Mouse (Mus musculus) heart, postnatal 0 days (tissue): ENCODE measurements at regions not wholly inside any gene's neighbourhood (a gene's known extent, or its start where the extent isn't known, plus 50 kb on each side); places are given as distances from the start of the nearest gene placed in this dataset.
"Not testable (repeated sequence)": the region's sequence is repeated elsewhere in the genome, so short reads cannot be mapped to it uniquely, and the experiment has no call there.

Experiments
- ATAC-seq: fragments of 200-750 bp; cut with Nextera tagmentation; 2 replicates; pipeline ENCODE4 v1.8.0; 2017; ENCODE audit warnings: low read depth, moderate number of reproducible peaks, moderate library complexity; ENCODE audit not compliant: insufficient read depth
- DNase-seq: peaks from one replicate; pipeline ENCODE4 v3.0.0-alpha.2; 2016; ENCODE audit warnings: low spot score
- H3K27ac ChIP-seq: fragments of 300-500 bp; sonication (generic); 2 replicates; pipeline ENCODE4 v1.5.1; 2014; ENCODE audit warnings: low read depth, mild to moderate bottlenecking
- H3K27me3 ChIP-seq: fragments of 300-500 bp; sonication (generic); 2 replicates; pipeline ENCODE4 v1.6.1; 2014; ENCODE audit warnings: low read length, mixed read lengths; ENCODE audit not compliant: control insufficient read depth, insufficient read depth
- H3K36me3 ChIP-seq: fragments of 300-500 bp; sonication (generic); replicated peaks from 2 replicates; pipeline ENCODE4 v1.6.1; 2014; ENCODE audit warnings: low read length, mixed read lengths; ENCODE audit not compliant: control insufficient read depth, insufficient read depth
- H3K4me1 ChIP-seq: fragments of 300-500 bp; sonication (generic); 2 replicates; pipeline ENCODE4 v1.6.1; 2014; ENCODE audit warnings: antibody characterized with exemption; ENCODE audit not compliant: control insufficient read depth, insufficient read depth
- H3K4me2 ChIP-seq: fragments of 300-500 bp; sonication (generic); 2 replicates; pipeline ENCODE4 v1.6.1; 2014; ENCODE audit warnings: low read depth, mild to moderate bottlenecking, low read length, moderate library complexity
- H3K4me3 ChIP-seq: fragments of 300-500 bp; sonication (generic); 2 replicates; pipeline ENCODE4 v1.5.1; 2014; ENCODE audit warnings: low read depth, low read length
- H3K9ac ChIP-seq: fragments of 300-500 bp; sonication (generic); replicated peaks from 2 replicates; pipeline ENCODE4 v1.6.1; 2014; ENCODE audit warnings: low read depth, low read length, mixed read lengths
- H3K9me3 ChIP-seq: fragments of 300-500 bp; sonication (generic); replicated peaks from 2 replicates; pipeline ENCODE4 v1.6.1; 2016; ENCODE audit warnings: low read length; ENCODE audit not compliant: control insufficient read depth
- CTCF ChIP-seq: IDR thresholded peaks from 2 replicates; pipeline ENCODE4 v1.5.1; 2016; ENCODE audit warnings: antibody characterized with exemption, control low read depth, low read depth
- EP300 ChIP-seq: IDR thresholded peaks from 2 replicates; pipeline ENCODE4 v1.6.1; 2016; ENCODE audit warnings: antibody characterized with exemption, low read depth
- WGBS: fragments of 180-500 bp; shearing (Covaris S2); extraction: QIAGEN DNeasy Blood & Tissue Kit; methylation state at CpG from one replicate; pipeline ENCODE4 v1.1.7; 2014; 5-methylcytosine and 5-hydroxymethylcytosine counted together

GRCm38 (mm10) chr4:110093040-110093820 is 115.4 kb downstream of the Dmrta2 start:
- no peak overlapping the region for H3K9ac ChIP-seq
- ATAC-seq (no peak), DNase-seq (no peak)
- H3K4me3 ChIP-seq = no peak overlapping the region
- no peak overlapping the region for H3K27ac ChIP-seq
- H3K4me2 ChIP-seq = no peak overlapping the region
- WGBS = 84% methylated on average over 6 of the region's 6 CpGs
- H3K9me3 ChIP-seq = no peaks in the 10 kb centered on the region
- H3K4me1 ChIP-seq = no peaks in the 10 kb centered on the region
- TF ChIP-seq CTCF = no peak
- TF ChIP-seq EP300 = no peak
- H3K27me3 ChIP-seq = no peaks in the 10 kb centered on the region
- no peaks in the 10 kb centered on the region for H3K36me3 ChIP-seq

GRCm38 (mm10) chr4:110094541-110094940 is 116.7 kb downstream of the Dmrta2 start:
- Histone ChIP-seq H3K27ac (no peak overlapping the region), H3K4me3 (no peak overlapping the region), H3K4me1 (no peaks in the 10 kb centered on the region), H3K36me3 (no peaks in the 10 kb centered on the region), H3K9ac (no peak overlapping the region), H3K9me3 (no peaks in the 10 kb centered on the region), H3K4me2 (no peak overlapping the region), H3K27me3 (no peaks in the 10 kb centered on the region)
- no peak for ATAC-seq
- no peak for TF ChIP-seq EP300
- TF ChIP-seq CTCF = no peak
- WGBS = 69% methylated on average over 1 of the region's 1 CpGs
- DNase-seq = no peak

DNA sequence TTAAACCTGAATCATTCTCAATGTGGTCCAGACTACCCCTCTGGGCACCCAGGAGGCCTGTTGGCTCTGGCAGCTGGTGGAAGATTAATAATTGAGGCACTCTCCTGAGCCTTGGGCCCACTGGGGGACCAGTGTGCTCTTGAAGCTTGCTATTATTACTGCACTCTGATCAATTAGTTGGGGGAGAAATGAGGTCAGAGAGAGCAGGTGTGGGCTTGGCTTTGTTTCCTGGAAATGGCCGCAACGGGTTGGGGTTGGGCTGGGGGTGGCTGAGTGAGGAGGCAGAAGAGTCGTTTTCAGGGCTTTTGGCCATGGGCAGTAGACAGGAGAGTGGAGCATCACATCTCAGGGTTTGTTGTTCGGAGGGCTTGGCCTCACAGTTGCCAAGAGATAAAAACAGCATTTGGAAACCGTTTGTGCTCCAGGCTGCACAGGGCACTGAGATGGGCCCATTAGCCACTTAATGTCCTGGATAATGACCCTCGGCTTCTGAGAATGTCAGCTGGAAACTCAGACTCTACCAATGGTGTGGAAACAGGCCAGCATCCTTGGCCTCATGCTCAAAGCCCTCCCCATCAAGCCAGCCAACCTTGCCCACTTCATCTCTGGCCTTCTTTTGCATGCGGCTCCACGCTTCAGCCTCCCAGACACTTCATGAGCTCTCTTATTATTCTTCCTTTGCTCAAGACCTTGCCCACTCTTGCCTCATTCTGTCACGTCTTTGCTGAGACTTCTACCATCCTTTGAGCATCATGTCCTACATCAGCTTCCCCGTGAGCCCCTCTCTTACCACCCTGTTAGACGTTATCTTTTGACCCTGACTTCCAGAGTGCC is 118.1 kb downstream of the Dmrta2 start:
- H3K27me3 ChIP-seq = no peaks in the 10 kb centered on the region
- no peak overlapping the region for H3K4me3 ChIP-seq
- no peak overlapping the region for H3K27ac ChIP-seq
- no peak overlapping the region for H3K4me2 ChIP-seq
- H3K4me1 ChIP-seq = no peaks in the 10 kb centered on the region
- H3K36me3 ChIP-seq = no peaks in the 10 kb centered on the region
- ATAC-seq (no peak), DNase-seq (no peak)
- WGBS = 69% methylated on average over 11 of the region's 11 CpGs
- no peaks in the 10 kb centered on the region for H3K9me3 ChIP-seq
- TF ChIP-seq CTCF (no peak), EP300 (no peak)
- H3K9ac ChIP-seq = no peak overlapping the region

DNA sequence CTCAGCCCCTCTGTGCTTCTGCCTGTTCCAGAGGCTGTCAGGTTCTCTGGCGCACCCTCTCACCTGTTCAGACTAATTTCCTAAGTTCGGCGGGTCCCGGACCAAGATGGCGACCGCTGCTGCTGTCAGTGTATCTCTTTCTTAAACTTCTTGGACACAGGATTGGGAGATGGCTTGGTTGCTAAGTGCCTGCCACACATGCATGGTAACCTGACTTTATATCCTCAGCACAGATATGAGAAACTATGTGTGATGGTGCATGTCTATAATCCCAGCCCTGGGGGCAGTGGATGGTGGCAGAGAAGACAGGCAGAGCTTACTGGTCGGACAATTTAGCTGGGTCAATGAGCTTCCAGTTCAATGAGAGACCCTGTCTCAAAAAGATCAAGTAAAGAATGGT is 126.3 kb downstream of the Dmrta2 start:
- 89% methylated on average over 6 of the region's 7 CpGs for WGBS
- not testable (repeated sequence) for H3K27me3 ChIP-seq, H3K36me3 ChIP-seq, H3K4me1 ChIP-seq, ATAC-seq, H3K9me3 ChIP-seq, H3K4me3 ChIP-seq, H3K27ac ChIP-seq, H3K9ac ChIP-seq, H3K4me2 ChIP-seq, DNase-seq

- Histone ChIP-seq H3K27me3 (no peaks in the 10 kb centered on the region), H3K4me1 (no peaks in the 10 kb centered on the region), H3K36me3 (no peaks in the 10 kb centered on the region), H3K9me3 (no peaks in the 10 kb centered on the region), H3K9ac (no peak overlapping the region), H3K4me3 (no peak overlapping the region), H3K4me2 (no peak overlapping the region), H3K27ac (no peak overlapping the region)
- no peak for DNase-seq
- WGBS = 59% methylated on average over 7 of the region's 7 CpGs
- TF ChIP-seq EP300 (no peak), CTCF (no peak)
- no peak for ATAC-seq
Measured at GRCm38 (mm10) chr4:110106620-110107243, 128.9 kb downstream of the Dmrta2 start.
